Mouse (Mus musculus) B cell, adult 2 months (primary cell): ENCODE measurements around the gene Mroh7.

Source experiments
- DNase-seq, 2 experiments: peaks; one replicate each; pipeline ENCODE4 v3.0.0; 2022

The Mroh7 gene

GRCm38 (mm10) chr4:106693841-106694430 lies 36.8 kb downstream of the Mroh7 start:
- no peak for DNase-seq

- no peak for DNase-seq
Observed at GRCm38 (mm10) chr4:106688636-106689296, 42.0 kb downstream of the Mroh7 start.

- no peak for DNase-seq
Observed at GRCm38 (mm10) chr4:106680955-106681354, 49.8 kb downstream of the Mroh7 start.

DNA sequence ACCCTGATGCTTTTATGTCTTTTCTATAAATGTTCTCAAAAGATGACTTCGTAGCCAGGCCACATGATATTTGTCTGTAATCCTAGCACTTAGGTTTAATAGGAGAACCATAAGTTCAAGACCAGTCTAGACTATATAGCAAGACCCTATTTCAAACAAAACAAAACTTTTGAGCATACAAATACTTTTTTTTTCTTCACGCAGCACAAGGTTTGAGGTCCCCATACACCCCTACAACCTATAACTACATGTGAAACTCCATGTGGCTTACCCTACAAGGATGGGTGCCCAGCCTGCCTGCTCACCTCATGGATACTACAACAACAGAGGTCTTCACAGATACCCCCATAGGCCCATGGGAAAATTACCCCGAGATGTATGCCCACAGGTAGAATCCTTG lies 51.6 kb downstream of the Mroh7 start:
- DNase-seq = no peak

DNA sequence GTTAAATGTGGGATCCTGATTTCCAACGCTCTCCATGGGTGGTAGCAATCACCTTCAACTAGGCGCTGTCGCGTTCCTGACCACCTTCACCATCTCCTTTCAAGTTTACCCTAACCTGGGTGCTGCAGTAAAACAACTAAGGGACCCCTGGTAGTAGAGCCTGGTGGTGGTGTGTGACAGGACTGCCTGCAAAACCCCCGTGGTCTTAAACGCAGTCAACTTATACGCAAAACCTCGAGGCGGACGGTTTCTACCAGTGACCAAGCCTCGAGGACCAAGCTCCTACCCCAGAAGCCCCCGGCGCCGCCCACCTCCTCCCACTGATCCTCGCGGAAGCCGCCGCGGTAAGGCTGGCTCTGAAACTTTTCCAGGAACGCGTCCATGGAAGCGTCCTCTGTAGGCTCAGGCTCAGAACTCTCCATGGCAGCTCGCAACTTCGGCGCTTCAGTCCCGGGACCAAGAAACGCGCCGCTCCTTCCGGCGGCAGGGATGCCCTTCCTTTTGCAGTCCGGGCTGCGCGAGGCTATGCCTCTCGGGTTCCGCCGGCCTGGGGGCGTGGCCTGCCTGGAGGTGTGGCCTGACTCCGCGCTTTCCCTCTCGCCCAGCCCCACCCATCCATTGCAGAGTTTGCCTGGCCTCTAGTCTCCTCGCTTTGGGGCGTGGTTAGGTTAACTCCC lies 52.1 kb downstream of the Mroh7 start, which contains the start of gene Ttc4:
Gene Ttc4, minus strand, starts transcription at position 503 of the 677 bp plus-strand sequence.
- DNase-seq = peak; percentile 94

GRCm38 (mm10) chr4:106676749-106677148 lies 54.0 kb downstream of the Mroh7 start:
- DNase-seq = no peak

DNA sequence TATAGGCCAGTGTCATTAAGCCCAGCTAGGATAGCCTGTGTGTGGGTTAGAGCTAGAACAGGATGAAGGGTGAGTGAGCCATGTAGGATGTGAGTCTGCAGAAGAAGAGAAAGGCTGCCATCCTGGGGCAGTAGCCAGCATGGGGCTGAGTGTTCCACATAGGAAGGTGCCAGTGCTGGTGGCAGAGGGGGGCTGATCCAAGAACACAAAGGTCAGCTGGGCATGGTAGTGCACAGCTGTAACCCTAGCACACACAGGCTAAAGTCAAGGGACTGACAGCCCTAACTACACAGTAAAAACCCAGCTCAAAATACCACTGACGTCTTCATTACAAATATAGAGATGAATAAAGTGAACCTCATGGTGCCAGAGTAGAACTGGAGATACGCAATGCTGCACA lies 64.2 kb downstream of the Mroh7 start:
- no peak for DNase-seq

DNA sequence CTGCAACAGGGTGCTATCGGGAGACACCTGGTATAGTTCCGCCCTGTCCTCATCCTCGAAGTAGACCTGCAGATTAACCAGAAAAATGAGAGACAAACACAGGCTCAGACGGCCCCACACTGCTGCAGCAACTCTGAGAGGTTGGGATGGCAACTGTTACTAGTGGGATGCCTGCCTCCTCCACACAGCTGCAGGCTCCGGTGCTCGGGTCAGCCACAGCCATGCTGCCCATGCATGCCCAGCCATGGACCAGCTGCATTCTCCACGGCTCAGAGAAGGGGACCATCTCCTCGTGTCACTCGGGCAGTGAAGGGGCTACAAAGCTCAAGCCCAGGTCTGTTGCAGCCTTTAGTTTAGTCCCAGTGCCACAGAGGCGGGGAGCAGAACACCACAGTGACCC lies 65.1 kb downstream of the Mroh7 start:
- no peak for DNase-seq

GRCm38 (mm10) chr4:106665269-106665668 lies 65.5 kb downstream of the Mroh7 start:
- DNase-seq = no peak

DNA sequence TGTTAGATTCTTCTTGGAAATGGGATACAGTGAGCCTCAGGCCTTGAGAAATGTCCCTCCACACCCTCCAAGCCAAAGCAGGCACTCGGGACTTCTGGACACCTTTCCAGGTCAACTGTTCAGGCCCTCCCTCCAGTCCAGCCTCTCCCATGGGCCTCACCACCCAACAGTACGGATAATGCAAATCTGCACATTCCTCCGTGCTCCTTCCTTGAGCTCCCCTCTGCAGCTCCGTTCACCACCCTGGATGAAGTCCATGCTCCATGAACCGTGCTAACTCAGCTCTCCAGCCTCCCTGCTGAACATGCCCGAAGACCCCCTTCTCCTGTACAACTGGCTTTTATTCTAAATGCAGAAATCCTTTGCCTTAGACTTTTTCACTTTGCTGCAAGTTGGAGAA lies 66.0 kb downstream of the Mroh7 start:
- DNase-seq = no peak

DNA sequence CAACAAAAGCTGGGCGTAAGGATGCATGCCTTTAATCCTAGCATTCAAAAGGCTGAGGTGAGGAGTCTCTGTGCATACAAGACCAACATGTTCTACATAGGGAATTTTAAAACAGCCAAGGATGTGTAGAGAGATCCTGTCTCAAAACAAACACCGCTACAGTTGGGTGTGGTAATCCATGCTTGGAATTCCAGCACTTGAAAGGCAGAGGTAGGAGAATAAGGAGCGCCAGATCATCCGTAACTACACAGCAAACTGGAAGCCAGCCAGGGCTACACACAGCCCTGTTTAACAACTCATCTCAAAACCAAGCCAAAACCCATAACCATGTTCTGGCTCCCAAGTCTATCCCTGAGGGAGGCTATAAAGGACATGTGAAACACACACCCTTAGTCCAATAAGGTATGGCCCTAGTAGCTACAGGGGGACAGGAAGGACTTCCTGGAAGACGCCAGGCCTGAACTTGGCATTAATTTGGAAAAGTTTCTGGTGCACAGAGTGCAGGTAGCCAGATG lies 66.7 kb downstream of the Mroh7 start:
- DNase-seq = no peak

DNA sequence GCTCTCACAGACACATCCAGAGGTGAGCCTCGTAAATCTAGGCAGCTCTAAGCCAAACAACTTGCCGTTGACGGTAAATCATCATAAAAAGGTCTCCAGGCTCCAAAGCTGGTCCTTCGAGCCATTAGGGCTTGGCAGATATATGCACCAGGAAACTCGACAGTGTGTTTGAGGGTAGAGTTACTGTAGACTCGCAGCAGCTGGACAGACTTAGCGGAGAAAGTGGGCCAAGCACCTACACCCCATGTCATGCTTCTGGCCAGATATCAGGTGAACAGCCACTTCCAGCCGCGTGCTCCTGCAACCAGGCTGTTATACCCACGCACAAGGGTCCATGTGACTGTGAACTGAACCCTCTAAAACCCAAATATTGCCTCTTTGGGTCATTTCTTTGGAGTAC lies 75.0 kb downstream of the Mroh7 start:
- no peak for DNase-seq

GRCm38 (mm10) chr4:106653051-106653450 lies 77.7 kb downstream of the Mroh7 start:
- no peak for DNase-seq

DNA sequence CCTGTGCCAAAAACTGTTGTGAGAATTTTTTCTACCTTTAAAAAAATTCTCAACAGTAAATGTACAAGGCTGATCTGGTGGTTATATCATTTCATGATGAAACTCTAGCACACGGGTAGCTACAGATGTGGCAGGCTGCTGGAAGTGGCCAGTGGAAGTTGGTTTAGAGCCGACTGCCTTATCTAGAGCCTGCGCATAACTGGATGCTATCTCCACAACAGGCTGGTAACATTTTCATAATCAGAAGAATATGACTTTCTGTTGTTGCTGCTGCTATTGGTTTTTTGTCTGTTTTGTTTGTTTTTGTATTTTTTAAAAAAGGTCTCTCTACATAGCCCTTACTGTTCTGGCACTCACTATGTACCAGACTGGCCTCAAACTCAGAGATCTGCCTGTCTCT lies 78.2 kb downstream of the Mroh7 start:
- no peak for DNase-seq

- DNase-seq = peak; percentile 95 to 96
Observed at GRCm38 (mm10) chr4:106650833-106651527, 79.7 kb downstream of the Mroh7 start, which contains the start of gene Pars2. Gene Pars2, plus strand, starts transcription at chr4:106651069.

DNA sequence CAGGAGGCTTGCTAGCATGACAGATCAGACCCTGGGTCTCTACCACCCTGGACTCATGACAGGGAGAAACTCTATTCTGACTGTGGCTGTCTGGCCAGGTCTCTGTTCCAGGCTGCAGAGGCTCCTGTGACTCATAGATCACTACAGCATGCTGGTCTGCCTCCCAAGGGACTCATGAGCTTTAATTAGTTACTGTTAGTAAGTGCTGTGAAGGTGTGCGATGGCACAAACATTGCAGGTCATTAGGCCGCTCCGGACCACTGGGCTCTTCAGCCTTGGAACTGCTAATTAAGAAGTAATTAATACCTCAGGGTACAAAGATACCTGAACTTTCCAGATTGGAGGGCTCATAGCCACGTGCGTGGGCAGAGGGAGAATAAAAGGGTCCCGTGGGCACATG lies 83.6 kb downstream of the Mroh7 start:
- DNase-seq = no peak

GRCm38 (mm10) chr4:106645797-106646196 lies 84.9 kb downstream of the Mroh7 start:
- DNase-seq = no peak

DNA sequence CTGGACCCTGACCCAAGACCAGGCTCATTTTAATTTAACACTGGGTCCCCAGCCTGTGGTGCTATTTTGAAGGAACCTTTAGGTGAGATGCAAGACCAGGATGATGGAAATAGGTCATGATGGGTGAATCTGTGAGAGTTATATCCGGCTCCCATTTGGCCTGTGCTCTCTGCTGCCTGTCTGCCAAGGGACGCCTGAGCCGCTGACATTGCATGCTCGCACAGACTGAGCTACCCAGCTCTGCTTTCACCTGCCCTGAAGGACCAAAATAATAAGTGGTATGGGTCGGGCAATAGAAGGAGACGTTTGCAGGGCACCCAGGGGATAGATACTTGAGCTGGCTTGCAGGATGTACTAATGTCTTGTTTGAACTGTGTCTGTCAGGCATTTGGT lies 86.5 kb downstream of the Mroh7 start:
- DNase-seq = no peak

DNA sequence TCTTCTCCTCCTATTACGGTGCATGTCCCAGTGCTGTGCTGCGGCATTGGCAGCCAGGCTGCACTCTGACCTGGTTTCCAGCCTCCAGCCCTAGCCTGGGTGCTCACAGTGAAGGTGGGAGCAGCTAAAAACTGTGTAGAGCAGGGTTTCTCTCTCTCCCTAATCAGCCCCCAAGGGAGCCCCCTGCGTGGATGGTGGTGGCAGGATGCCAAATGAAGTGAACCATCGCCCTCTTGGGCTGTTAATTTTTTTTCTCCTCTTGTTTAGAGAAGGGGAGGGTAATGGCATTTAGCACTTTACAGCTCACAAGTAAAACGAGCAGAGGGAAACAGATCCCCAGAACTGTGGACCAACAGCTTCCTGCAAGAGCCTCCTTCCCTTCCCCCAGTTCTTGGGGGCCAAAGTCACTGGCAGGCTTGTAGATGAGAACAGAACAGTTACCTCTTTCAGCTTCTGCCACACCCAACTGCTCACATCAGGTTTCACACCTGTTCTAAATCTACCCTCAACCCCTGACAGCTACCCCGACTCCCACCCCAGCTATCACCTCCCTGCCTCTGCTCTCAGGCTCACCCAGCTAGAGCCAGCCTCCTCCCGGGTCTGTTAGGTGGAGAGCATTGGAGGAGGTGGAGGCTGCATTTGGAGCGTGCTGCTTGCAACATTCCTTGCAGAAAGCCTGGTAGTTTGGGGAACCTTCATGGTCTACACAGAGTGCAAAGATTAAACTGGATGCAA lies 87.1 kb downstream of the Mroh7 start:
- no peak for DNase-seq

DNA sequence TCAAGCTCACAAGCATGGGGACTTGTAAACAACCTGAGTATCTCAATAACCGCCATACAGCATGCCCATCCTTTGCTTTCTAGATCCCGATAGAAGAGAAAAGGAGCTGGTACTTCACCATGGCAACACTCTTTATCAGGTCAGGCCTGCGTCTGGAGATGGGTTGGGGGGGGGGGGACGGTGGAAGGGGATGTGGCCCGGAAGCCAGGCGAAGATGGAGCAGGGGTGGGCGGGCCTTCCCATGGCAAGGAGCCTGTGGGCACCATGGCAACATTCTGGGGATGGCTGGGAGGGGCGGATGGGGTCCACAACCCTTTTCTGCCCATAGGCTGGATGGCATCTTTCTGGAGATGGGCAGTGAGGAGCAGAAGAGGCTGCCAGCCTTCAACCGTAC lies 96.6 kb downstream of the Mroh7 start:
- DNase-seq = no peak

DNA sequence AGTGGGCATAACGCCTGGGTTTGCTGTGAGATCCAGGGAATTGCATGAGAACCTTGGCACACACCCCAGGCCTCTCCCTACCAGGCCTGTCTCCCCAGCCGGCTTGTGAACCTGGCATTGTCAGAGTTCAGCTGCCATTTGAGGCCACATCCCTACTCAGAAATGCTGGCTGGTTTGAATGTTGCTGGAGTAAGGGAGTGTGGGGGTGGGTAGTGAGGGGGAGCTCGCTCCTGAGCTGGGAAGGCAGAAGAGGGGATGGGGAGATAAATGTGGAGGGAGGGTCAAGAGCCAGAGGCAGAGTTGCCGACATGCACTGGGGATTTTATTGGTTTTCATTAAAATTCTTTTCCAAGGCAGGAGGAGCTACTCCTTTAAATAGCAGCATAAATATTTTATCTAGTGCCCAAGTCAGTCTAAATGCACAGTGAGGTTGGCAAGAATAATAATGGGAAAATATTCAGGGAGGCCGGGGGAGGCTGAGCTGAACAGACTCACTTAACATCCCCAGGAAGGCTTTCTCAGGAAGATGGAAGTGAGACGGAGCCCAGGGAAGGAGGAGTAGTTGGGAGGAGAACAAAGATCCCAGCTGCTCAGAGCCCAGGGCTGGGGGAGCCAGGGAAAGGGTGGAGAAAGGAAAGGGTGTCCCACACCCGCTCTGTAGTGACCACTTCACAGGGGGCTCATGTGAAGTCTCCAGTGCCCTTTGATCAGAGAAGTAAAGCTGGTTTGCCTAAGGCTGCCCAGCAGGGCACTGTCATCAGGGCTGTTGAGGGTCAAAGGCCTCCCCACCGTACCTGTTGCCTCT lies 97.2 kb downstream of the Mroh7 start:
- no peak for DNase-seq

DNA sequence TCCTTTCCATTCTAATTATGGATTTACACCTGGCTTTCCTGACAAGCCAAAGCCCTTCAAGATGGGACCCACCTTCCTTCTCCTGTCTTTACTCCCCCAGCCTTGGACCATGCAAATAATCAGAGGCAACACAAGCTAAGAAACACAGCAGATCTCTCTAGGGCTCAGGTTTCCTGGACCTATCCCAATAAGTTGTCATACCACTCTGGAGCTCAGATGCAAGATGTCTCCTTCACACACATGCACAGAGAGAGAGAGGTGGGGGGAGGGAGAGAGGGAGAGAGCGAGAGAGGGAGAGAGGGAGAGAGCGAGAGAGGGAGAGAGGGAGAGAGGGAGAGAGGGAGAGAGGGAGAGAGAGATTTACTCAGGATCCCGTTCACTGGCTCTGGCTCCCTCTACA lies 98.4 kb downstream of the Mroh7 start:
- no peak for DNase-seq
